Mouse (Mus musculus) midbrain, embryonic 11.5 days (tissue): ENCODE measurements at regions not wholly inside any gene's neighbourhood (a gene's known extent, or its start where the extent isn't known, plus 50 kb on each side); places are given as distances from the start of the nearest gene placed in this dataset.

Experiments used
- ATAC-seq: fragments of 200-750 bp; cut with Nextera tagmentation; 2 replicates; pipeline ENCODE4 v1.8.0; 2017; ENCODE audit warnings: moderate TSS enrichment, moderate library complexity; ENCODE audit not compliant: low FRiP score
- DNase-seq: peaks from one replicate; pipeline ENCODE4 v3.0.0; 2015; ENCODE audit warnings: low spot score; ENCODE audit errors: missing footprints
- H3K27ac ChIP-seq: fragments of 300-500 bp; sonication (generic); 2 replicates; pipeline ENCODE4 v1.5.1; 2014; ENCODE audit warnings: low read depth, low read length
- H3K27me3 ChIP-seq: fragments of 300-500 bp; sonication (generic); 2 replicates; pipeline ENCODE4 v1.6.1; 2014; ENCODE audit warnings: mild to moderate bottlenecking, low read length, moderate library complexity, mixed read lengths; ENCODE audit not compliant: control insufficient read depth, insufficient read depth
- H3K36me3 ChIP-seq: fragments of 300-500 bp; sonication (generic); 2 replicates; pipeline ENCODE4 v1.6.1; 2014; ENCODE audit warnings: mild to moderate bottlenecking, low read length, moderate library complexity, mixed read lengths; ENCODE audit not compliant: control insufficient read depth, insufficient read depth
- H3K4me1 ChIP-seq: fragments of 300-500 bp; sonication (generic); 2 replicates; pipeline ENCODE4 v1.6.1; 2014; ENCODE audit warnings: low read length; ENCODE audit not compliant: control insufficient read depth, insufficient read depth
- H3K4me2 ChIP-seq: fragments of 300-500 bp; sonication (generic); 2 replicates; pipeline ENCODE4 v1.6.1; 2014; ENCODE audit warnings: mild to moderate bottlenecking, moderate library complexity
- H3K4me3 ChIP-seq: fragments of 300-500 bp; sonication (generic); 2 replicates; pipeline ENCODE4 v1.5.1; 2014; ENCODE audit warnings: low read depth, low read length
- H3K9ac ChIP-seq: fragments of 300-500 bp; sonication (generic); 2 replicates; pipeline ENCODE4 v1.6.1; 2014; ENCODE audit warnings: low read length
- H3K9me3 ChIP-seq: fragments of 300-500 bp; sonication (generic); 2 replicates; pipeline ENCODE4 v1.6.1; 2016; ENCODE audit warnings: low read length; ENCODE audit not compliant: control insufficient read depth
- WGBS: fragments of 180-500 bp; shearing (Covaris S2); extraction: QIAGEN DNeasy Blood & Tissue Kit; methylation state at CpG from one replicate; pipeline ENCODE4 v1.1.7; 2014; 5-methylcytosine and 5-hydroxymethylcytosine counted together

DNA sequence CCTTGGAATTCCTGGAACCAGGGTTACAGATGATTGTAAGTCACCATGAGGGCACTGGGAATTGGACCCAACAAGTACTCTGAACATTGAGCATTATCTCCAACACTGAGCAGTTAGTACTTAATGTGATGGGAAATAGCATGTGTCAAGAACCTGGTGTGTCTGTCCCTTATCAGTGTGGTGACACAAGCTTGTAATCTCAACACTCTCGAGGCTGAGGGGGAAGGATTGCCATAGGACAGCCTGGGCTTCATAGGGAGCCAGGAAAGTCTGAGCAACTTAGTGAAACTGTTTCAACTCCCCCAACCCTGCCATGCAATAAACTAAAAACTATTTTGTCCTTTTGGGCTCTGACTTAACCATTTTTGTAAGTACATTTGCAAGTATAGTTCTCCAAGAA is 100.0 kb downstream of the Wdr20rt start:
- DNase-seq = no peak
- no peak overlapping the region for H3K9ac ChIP-seq
- no peaks in the 10 kb centered on the region for H3K9me3 ChIP-seq
- H3K4me3 ChIP-seq = no peak overlapping the region
- no peak overlapping the region for H3K4me2 ChIP-seq
- WGBS = 67% methylated on average over 1 of the region's 1 CpGs
- ATAC-seq = no peak
- no peak overlapping the region for H3K27ac ChIP-seq
- no peaks in the 10 kb centered on the region for H3K36me3 ChIP-seq
- H3K4me1 ChIP-seq = no peaks in the 10 kb centered on the region
- H3K27me3 ChIP-seq = no peaks in the 10 kb centered on the region

DNA sequence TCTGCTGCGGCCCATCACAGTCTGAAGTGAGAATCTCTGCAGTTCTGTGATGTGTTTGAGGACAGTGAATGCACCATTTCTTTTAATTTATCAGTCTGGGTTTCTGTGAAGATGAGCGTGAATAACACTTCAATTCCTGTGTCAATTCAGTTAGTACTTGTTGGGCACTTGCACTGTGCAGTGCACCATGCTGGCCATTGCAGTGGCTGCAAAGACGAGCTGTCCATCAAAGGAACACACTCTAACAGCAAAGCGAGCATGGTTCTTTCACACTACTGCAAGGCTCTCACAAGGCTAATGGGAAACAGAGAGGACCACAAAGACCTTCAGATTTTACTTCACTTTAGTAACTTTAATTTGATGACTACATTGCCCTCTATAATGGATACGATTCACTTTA is 103.2 kb downstream of the Wdr20rt start:
- Histone ChIP-seq H3K27me3 (no peaks in the 10 kb centered on the region), H3K9ac (no peak overlapping the region), H3K4me1 (no peaks in the 10 kb centered on the region), H3K36me3 (no peaks in the 10 kb centered on the region), H3K27ac (no peak overlapping the region), H3K4me2 (no peak overlapping the region), H3K9me3 (no peaks in the 10 kb centered on the region), H3K4me3 (no peak overlapping the region)
- DNase-seq (peak; percentile 71), ATAC-seq (no peak)
- WGBS = 85% methylated on average over 5 of the region's 5 CpGs

DNA sequence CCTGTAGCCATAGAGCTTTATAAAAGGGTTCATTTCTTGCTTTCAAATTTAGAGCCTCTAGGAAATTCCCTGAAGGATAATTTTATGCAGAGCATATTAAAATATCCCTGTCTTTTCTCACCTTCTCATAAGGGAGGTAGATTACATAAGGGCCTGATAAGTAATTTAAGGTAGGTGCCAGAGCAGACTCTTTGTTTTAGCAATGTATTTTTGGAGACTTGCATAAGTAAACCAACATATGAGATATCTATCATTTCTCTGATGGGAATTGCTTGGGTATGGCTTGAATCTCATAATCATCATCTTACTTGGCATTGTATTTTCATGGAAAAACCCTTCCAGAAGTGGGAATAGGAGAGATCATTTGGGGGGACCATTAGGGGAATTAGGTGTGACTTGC is 104.4 kb downstream of the Wdr20rt start:
- ATAC-seq (no peak), DNase-seq (no peak)
- no peaks in the 10 kb centered on the region for H3K9me3 ChIP-seq
- no peak overlapping the region for H3K4me2 ChIP-seq
- no peak overlapping the region for H3K4me3 ChIP-seq
- no peak overlapping the region for H3K9ac ChIP-seq
- H3K27me3 ChIP-seq = no peaks in the 10 kb centered on the region
- no peak overlapping the region for H3K27ac ChIP-seq
- no peaks in the 10 kb centered on the region for H3K36me3 ChIP-seq
- no peaks in the 10 kb centered on the region for H3K4me1 ChIP-seq

DNA sequence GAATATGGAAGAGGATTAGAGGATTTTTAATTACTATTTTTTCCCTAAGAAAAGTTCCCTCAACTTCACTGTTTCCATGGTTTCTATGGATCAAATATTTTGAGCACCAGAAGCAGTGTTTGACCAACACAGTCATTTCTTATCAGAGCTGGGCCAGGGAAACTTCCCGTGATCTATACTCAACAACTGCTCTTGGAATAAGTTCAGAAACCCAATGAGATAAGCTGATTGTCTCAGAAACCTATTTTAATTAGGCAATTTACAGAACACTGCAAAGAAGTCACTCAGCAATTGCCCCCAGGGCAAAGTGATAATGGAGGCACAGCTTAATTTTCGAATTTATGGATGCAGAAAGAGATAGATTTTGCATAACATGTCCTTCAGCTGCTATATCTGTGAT is 114.7 kb downstream of the Wdr20rt start:
- WGBS = 69% methylated on average over 2 of the region's 2 CpGs
- Histone ChIP-seq H3K27me3 (no peaks in the 10 kb centered on the region), H3K4me2 (no peak overlapping the region), H3K9me3 (no peaks in the 10 kb centered on the region), H3K4me3 (no peak overlapping the region), H3K36me3 (no peaks in the 10 kb centered on the region), H3K27ac (no peak overlapping the region), H3K9ac (no peak overlapping the region), H3K4me1 (no peaks in the 10 kb centered on the region)
- no peak for ATAC-seq
- no peak for DNase-seq

DNA sequence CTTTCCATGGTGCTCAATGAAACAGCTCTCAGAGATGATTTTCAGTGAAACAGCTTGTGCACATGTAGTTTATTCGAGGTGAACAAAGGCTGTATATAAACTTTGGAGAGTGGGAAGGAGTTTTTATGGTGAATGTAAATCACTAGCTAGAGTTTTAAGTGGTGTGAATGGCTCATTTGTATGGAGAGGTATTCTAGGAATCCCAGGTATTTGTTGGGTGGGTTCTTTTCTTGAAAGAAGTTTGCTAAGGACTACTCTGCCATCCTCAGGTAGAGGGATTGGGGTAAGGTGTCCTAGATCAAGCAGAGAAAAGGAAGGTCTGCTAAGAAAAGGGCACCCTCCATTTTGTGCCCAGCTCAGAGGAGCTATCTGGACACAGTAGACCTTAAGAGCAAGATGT is 121.9 kb downstream of the Wdr20rt start:
- no peaks in the 10 kb centered on the region for H3K4me1 ChIP-seq
- no peaks in the 10 kb centered on the region for H3K27me3 ChIP-seq
- no peak overlapping the region for H3K4me2 ChIP-seq
- no peaks in the 10 kb centered on the region for H3K9me3 ChIP-seq
- H3K4me3 ChIP-seq = no peak overlapping the region
- ATAC-seq (no peak), DNase-seq (no peak)
- H3K9ac ChIP-seq = no peak overlapping the region
- no peaks in the 10 kb centered on the region for H3K36me3 ChIP-seq
- WGBS = 69% methylated on average over 1 of the region's 1 CpGs
- no peak overlapping the region for H3K27ac ChIP-seq

DNA sequence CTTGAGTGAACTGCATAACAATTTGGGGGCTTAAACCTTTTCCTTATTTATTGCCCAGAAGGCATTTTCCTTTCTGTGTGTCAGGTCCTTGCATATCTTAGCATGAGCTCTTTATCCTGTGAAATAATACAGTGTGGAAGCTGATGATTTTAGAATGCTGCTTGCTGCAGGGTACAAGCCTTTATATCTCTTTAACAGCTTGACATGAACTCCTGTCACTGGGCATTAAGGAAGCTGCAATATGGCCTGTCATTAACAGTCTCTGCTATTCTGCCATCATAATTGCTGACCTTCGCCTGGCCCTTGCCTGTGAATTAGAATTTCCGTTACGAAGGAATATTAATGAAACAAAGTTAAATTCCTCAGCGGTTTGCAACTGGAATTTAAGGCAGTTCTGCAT is 124.2 kb downstream of the Wdr20rt start:
- WGBS = 84% methylated on average over 4 of the region's 4 CpGs
- no peak overlapping the region for H3K9ac ChIP-seq
- no peaks in the 10 kb centered on the region for H3K36me3 ChIP-seq
- no peak for DNase-seq
- ATAC-seq = no peak
- no peaks in the 10 kb centered on the region for H3K27me3 ChIP-seq
- H3K4me3 ChIP-seq = no peak overlapping the region
- H3K4me2 ChIP-seq = no peak overlapping the region
- no peak overlapping the region for H3K27ac ChIP-seq
- no peaks in the 10 kb centered on the region for H3K9me3 ChIP-seq
- H3K4me1 ChIP-seq = no peaks in the 10 kb centered on the region

DNA sequence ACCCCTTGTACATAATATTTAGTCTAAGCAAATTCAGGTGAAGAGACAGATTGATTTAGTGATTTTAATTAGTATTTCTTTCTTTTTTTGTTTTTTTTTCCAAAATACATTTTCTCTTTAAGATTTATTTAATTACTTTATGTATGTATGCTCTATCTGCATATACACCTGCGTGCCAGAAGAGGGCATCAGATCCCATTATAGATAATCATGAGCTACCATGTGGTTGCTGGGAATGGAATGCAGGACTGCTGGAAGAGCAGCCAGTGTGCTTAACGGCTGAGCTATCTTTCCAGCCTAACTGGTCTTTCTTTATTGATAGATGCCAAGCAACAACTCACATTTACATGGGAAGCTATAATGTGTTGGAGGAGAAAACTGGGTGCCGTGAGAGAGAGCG is 138.9 kb downstream of the Wdr20rt start:
- Histone ChIP-seq H3K4me3 (no peak overlapping the region), H3K36me3 (no peaks in the 10 kb centered on the region), H3K4me2 (no peak overlapping the region), H3K9me3 (no peaks in the 10 kb centered on the region), H3K27me3 (no peaks in the 10 kb centered on the region), H3K27ac (no peak overlapping the region), H3K9ac (no peak overlapping the region), H3K4me1 (no peaks in the 10 kb centered on the region)
- DNase-seq (no peak), ATAC-seq (no peak)
- 69% methylated on average over 4 of the region's 4 CpGs for WGBS

DNA sequence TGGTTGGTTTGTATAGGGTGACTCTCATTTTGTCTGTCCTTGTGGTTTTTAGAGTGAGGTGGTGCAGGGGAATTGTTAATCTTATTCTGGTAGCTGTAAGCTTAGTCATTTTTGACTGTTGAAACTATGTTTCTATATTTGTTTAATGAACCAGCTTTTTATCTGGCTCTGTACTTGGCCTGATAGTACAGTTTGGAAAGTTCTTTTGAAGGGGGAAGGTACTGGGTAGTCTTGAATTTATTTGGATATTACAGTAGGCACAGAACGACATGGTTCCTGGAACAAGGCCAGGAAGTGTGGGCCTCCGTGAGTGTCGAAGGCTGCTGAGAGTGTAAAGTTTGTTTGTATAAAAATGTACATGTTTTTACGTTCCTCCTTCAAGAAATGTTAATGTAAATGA is 142.0 kb downstream of the Wdr20rt start:
- Histone ChIP-seq H3K9ac (no peak overlapping the region), H3K4me3 (no peak overlapping the region), H3K36me3 (no peaks in the 10 kb centered on the region), H3K9me3 (no peaks in the 10 kb centered on the region), H3K4me1 (no peaks in the 10 kb centered on the region), H3K27ac (no peak overlapping the region), H3K4me2 (no peak overlapping the region), H3K27me3 (no peaks in the 10 kb centered on the region)
- DNase-seq (no peak), ATAC-seq (no peak)
- 73% methylated on average over 4 of the region's 4 CpGs for WGBS

DNA sequence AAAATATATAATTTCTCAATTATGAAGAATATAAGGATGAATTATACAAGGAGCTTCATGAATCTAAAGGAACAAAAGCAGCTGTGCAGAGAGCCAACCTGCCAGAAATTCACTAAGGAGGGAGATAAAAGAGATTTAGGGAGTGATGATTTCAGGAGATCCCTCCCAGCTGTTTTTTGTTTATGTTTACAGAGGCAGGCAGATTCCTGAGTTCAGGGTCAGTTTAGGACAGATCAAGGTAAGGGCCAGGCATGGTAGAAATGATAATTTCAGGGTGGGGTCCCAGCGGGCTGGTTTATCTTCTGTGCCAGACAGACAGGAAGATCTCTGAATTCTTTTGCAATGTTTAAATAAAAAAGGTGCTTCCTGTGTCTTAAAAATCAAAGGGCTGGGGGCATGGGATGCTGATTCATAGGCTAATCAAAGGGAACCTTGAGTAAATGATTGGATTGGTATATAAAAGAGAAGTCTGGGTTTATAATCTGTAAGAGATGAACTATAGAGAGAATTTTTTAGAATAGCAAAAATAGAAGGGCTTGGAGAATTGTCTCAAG is 142.6 kb downstream of the Wdr20rt start:
- 88% methylated on average over 1 of the region's 1 CpGs for WGBS
- ATAC-seq (no peak), DNase-seq (no peak)
- Histone ChIP-seq H3K4me2 (no peak overlapping the region), H3K36me3 (no peaks in the 10 kb centered on the region), H3K27me3 (no peaks in the 10 kb centered on the region), H3K4me3 (no peak overlapping the region), H3K9ac (no peak overlapping the region), H3K4me1 (no peaks in the 10 kb centered on the region), H3K27ac (no peak overlapping the region), H3K9me3 (no peaks in the 10 kb centered on the region)

DNA sequence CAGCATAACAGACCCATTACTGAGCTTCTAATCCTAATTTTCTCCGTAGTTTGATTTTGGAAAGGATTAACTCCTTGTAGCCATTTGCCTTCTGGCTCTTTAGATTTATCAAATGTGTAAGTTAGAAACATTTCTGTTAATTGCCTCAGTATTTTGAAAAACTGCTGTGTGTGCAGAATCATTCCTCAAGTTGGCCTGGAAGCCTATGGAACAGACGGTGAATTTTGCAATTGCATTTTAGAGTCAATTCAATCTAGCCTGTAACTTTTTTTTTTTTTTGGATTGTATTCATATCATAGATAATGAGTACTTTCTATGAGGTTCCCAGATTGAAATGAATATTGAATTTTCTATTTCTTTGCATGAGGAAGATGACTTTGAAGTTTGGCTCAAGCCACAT is 146.3 kb downstream of the Wdr20rt start:
- Histone ChIP-seq H3K36me3 (no peaks in the 10 kb centered on the region), H3K4me2 (no peak overlapping the region), H3K9ac (no peak overlapping the region), H3K27me3 (no peaks in the 10 kb centered on the region), H3K4me1 (no peaks in the 10 kb centered on the region), H3K4me3 (no peak overlapping the region), H3K27ac (no peak overlapping the region), H3K9me3 (no peaks in the 10 kb centered on the region)
- no peak for DNase-seq
- WGBS = 92% methylated on average over 2 of the region's 2 CpGs
- no peak for ATAC-seq
